Mouse (Mus musculus): Measurements from ENCODE around the gene Alpl.

DNA sequence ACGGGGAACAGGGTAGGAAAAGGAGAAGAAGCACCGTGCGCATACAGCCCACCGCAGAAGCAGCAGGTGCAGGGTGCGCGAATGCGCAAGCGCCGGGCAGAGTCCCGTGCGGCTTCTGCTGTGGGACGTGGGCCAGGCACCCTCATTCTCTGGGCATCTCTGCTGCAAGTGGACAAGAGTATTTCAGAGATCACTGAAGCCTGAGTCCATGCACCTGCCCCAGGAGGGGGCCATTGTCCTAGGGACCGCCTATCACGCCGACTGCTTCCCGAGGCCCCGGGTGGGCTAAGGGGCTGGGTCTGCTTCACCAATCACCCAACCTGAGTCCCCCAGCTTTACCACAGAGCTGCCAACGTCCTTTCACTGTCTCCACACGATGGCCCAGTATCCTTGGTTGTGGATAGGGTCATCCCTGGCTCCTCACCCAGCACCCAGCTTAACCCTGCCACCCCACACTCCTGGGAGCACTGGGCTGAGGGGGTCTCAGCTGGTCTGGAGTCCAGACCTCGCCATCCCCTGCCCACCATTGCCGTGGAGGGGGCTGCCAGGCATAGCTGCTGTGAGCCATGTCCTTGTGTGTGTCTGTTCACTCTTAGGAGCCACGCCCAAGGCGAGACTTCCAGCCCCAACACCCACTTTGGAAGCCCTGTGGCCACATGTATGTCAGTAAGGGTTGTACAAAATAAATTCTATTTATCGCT is 66.9 kb downstream of the Alpl start:
- TF ChIP-seq GATA1 (IDR thresholded peaks at IDR 0.05; ENCODE audit: low read length) (no peak), TAL1 (IDR thresholded peaks at IDR 0.05; ENCODE audit: low read length) (no peak)

All from erythroblast, embryonic 14.5 days (primary cell).